Mouse (Mus musculus): ENCODE measurements around the gene Hsf4. TPM values are rescaled to one million over a fixed set of nuclear protein-coding genes. Genes with fewer than 3 reads are reported as not detected.

Gene Hsf4
- under 1 TPM in 1 of 2 experiments, not detected in 1; 0.59 TPM for total RNA-seq (2023)

GRCm38 (mm10) chr8:105269461-105269947 lies at the start of gene Hsf4:
Gene Hsf4 (plus strand): TSS chr8:105269801.

GRCm38 (mm10) chr8:105224413-105225271 lies 45.0 kb upstream of the Hsf4 start, which contains the start of gene D230025D16Rik:
Gene D230025D16Rik (plus strand): TSS chr8:105225145.

DNA sequence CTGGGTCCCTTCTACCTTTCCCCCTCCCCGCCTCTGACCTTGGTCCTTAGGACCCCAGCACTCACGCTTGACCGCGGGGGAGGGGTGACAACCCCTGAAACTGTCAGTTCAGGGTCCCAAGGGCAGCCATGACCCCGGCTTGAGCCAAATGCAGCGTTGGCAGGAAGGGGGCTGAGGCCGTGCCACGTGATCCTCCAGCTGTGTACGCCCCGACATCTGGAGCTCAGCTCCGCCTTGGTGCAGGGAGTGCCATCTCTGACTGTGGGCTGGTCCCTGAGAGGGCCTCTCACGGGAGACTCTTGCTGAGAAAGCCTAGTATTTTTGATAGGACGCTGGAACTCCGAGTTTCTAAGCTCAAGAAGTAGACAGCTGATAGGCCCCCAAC lies 14.6 kb upstream of the Hsf4 start, which contains the start of gene B3gnt9:
TSS of gene B3gnt9 (minus strand) at position 188 of the 385 bp plus-strand sequence.

DNA sequence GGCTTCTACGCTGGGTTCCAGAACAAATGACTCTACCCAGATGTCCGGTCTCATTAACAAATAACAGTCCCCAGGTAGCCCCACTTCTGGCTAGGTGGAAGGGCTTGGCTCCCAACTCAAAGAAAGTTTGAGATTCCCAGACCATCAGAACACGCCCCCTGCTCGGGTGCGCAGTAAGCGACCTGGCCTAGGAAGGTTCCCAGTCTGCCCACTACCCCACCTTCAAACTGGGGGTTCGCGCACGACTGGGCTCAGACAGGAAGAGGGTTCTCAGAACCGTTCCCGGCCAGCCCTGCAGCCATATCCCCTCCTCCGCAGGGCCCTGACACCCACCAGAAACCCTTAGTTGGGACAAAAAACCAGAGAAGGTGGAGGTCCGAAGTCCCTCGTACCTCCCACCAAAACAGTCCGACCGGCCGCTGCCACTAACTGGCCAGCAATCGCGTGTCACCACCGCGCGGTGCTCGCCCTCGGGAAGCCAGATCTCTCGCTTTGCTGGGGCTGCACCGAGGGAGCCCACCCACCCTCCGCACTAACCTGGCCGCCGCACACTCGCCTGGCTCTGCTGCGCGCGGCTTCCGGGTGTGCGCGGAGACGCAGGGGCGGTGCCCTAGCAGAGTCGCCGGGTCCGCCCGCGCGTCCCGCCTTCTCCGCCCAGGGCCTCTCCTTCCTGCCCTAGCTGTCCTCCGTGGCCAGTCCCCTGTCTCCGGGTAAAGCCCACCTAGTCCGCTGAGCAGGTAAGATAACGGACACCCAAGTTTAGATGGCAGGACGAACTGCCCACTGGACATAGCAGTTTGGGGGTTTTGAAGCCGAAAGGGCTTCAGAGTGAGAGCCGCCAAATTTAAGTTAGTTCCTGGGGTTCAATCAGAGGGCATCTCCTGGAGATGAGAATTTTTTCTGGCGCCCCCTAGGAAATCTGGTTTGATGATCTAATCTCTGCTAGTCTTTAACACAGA lies 5.3 kb upstream of the Hsf4 start, which contains the start of the genes Tradd and Fbxl8:
TSS of gene Tradd (minus strand) at position 586 of the 959 bp plus-strand sequence.
TSS of gene Fbxl8 (plus strand) at position 625 of the 959 bp plus-strand sequence.

DNA sequence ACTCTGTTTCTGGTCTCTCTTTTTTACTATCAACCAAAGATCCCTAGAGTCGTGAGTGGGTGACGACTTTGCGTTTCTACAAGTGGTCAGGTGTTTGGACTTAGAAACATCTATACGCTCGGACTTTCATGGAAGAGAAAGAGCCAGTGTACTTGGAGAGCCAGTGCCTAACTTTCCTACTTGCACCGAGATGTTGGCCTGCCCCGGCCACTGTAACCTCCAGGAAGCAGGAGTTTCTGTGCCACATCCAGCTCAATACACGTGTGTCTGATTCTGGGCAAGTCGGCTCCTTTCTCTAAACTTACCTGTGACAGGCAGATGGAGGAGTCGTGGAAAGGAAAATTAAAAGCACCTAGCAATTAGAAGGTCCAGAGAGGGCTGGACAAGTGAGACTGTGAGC lies 6.2 kb downstream of the Hsf4 start, which contains the start of gene Nol3:
TSS of gene Nol3 (plus strand) at position 301 of the 400 bp plus-strand sequence.

DNA sequence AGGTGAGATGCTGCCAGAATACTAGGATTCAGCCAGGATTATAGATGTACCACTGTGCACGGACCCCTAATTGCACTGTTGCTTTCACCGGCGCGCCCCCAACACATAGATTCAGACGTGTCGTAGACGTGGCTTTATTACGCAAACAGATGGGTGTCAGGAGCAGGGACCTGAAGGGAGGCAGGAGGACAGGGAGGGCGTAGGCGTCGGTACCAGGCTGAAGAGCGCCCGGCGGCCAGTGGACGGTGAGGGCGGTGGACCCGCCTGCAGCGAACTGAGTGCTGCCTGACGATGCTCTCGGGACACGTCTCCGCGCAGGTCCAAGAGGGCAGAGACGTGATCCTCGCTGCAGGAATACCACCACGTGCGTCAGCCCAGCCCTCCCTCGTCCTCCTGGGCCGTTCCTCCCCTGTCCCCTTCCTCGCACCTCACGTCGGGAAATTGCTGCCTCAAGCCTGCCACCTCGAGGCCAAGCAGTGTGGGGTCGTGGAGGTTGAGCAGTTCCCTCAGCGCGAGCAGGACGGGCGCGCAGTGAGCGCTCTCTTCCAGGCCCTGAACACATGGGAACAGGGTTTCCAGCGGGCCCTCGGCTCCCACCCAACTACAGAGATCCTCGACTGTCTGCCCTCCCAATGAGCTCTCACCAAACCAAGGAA lies 20.3 kb downstream of the Hsf4 start, which contains the start of gene 4931428F04Rik:
TSS of gene 4931428F04Rik (minus strand) at position 60 of the 656 bp plus-strand sequence.

DNA sequence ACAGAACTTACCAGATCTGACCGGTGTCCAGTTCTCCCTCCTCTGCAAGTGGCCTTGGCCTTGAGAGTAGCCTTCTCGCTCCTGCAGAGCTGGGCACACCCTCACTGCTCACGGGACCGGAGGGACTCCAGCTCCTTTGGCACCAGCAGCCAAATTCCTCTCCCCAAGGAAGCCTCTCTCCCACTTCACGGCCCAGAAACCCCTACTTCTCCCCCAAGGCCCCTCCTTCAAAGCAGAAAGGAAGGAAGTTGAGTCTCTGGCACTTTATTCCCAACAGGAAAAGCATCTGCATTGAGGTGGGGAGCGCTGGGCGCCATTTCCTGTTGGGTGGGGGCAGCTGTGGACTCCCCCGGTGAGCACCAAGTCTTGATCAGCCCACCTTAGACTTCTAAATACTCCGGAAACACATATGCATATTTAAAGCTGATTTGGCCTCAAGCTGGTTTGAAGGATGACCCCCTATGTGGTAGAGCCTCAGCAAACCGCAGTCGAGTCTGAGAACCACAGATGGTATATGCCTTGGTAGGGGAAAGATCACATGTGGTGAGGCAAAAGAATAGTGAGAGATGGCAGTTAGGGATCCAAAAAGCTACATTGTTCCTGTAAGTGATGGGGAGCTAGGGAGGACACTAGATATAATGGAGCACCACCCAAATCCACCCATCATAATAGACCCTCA lies 26.4 kb downstream of the Hsf4 start, which contains the start of gene Exoc3l:
TSS of gene Exoc3l (minus strand) at position 207 of the 679 bp plus-strand sequence.

GRCm38 (mm10) chr8:105297511-105298192 lies 28.1 kb downstream of the Hsf4 start, which contains the start of gene E2f4:
Gene E2f4 (plus strand): TSS chr8:105297663.

GRCm38 (mm10) chr8:105305211-105306145 lies 35.9 kb downstream of the Hsf4 start, which contains the start of gene Elmo3:
Gene Elmo3 (plus strand): TSS chr8:105305601.

Other genes starting within 250 kb of the Hsf4 start
- not detected for gene Ces3a, start 221.2 kb upstream of the Hsf4 start, total RNA-seq (2023)
- gene Ces3b, start 186.0 kb upstream of the Hsf4 start, total RNA-seq (2023), result not detected
- not detected for gene Ces4a, start 138.0 kb upstream of the Hsf4 start, total RNA-seq (2023)
- 10 to 100 TPM; 96.5 to 98.2 TPM for gene Cbfb, start 99.1 kb upstream of the Hsf4 start, total RNA-seq (2023)
- gene D230025D16Rik, start 44.7 kb upstream of the Hsf4 start, total RNA-seq (2023), result 10 to 100 TPM; 20.0 to 24.8 TPM
- 1 to 10 TPM; 1.1 to 1.7 TPM for gene B3gnt9, start 14.6 kb upstream of the Hsf4 start, total RNA-seq (2023)
- gene Tradd, start 5.2 kb upstream of the Hsf4 start, total RNA-seq (2023), result 10 to 100 TPM; 25.4 to 28.9 TPM
- gene Fbxl8, start 5.2 kb upstream of the Hsf4 start, total RNA-seq (2023), result 10 to 100 TPM in 1 of 2 experiments, 1 to 10 TPM in 1; 9.8 to 11.9 TPM
- not detected for gene Nol3, start 6.3 kb downstream of the Hsf4 start, total RNA-seq (2023)
- gene 4931428F04Rik, start 20.1 kb downstream of the Hsf4 start, total RNA-seq (2023), result 1 to 10 TPM; 5.4 to 5.9 TPM
- 1 to 10 TPM; 1.3 to 2.1 TPM for gene Exoc3l, start 26.3 kb downstream of the Hsf4 start, total RNA-seq (2023)
- 10 to 100 TPM; 96.4 to 98.1 TPM for gene E2f4, start 27.9 kb downstream of the Hsf4 start, total RNA-seq (2023)
- 1 to 10 TPM; 3.6 to 5.5 TPM for gene Elmo3, start 35.8 kb downstream of the Hsf4 start, total RNA-seq (2023)
- 10 to 100 TPM in 1 of 2 experiments, 1 to 10 TPM in 1; 5.4 to 13.3 TPM for gene Lrrc29, start 56.5 kb downstream of the Hsf4 start, total RNA-seq (2023)
- 10 to 100 TPM; 28.9 to 33.3 TPM for gene Tmem208, start 56.6 kb downstream of the Hsf4 start, total RNA-seq (2023)
- gene Fhod1, start 78.2 kb downstream of the Hsf4 start, total RNA-seq (2023), result 10 to 100 TPM; 39.5 to 39.7 TPM
- gene Slc9a5, start 79.0 kb downstream of the Hsf4 start, total RNA-seq (2023), result 1 to 10 TPM in 1 of 2 experiments, under 1 TPM in 1; 0.89 to 1.5 TPM
- gene Plekhg4, start 103.5 kb downstream of the Hsf4 start, total RNA-seq (2023), result not detected
- gene Kctd19, start 143.7 kb downstream of the Hsf4 start, total RNA-seq (2023), result not detected
- not detected for gene Lrrc36, start 143.8 kb downstream of the Hsf4 start, total RNA-seq (2023)
- gene Tppp3, start 201.7 kb downstream of the Hsf4 start, total RNA-seq (2023), result 1 to 10 TPM in 1 of 2 experiments, under 1 TPM in 1; 0.56 to 1.3 TPM
- 1 to 10 TPM; 4.0 to 5.3 TPM for gene Zdhhc1, start 227.1 kb downstream of the Hsf4 start, total RNA-seq (2023)
- gene Hsd11b2, start 249.0 kb downstream of the Hsf4 start, total RNA-seq (2023), result not detected